Mouse (Mus musculus) WW6 (cell line): ENCODE measurements around the gene Vps13d.

ENCODE experiments used
- DNase-seq: peaks from one replicate; pipeline ENCODE4 v3.0.0-alpha.2; 2013; ENCODE audit warnings: low read depth, low spot score

Gene Vps13d

DNA sequence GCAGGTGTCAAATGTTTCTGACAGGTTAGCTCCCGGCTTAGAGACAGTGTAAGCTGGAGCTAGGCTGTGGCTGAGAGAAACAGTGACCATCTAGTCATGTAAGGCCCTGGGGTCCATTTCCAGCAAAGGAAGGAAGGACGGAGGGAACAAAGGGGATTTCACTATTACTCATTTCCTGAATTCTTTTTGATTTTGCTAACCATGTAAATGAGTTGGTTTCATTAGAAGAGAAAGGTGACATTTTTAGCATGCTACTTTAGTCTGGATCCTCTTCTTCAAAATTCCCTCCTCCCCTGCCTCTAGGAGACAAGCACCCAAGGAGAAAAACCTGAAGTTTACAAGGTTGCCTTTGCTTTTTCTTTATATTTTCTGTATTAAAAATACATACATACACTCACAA lies 214.7 kb downstream of the Vps13d start:
- no peak for DNase-seq

DNA sequence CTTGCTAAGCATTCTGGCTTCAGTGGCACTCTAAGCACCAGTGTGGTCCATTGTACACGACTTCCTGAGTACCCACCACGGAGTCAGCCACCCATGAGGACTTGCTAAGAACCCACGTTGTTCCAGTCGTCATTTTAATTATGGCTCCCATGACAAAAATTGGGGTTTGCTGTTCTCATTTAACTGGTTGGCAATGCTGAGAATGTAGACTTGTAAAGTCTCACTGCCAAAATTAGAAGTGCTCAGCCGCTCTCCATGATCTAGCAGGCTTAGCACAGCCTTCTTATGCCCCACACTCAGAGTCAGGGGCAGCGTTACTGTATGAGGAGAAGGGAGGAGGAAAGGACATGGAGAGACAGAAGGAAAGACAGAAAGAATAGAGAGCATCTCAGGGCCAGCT lies 216.8 kb downstream of the Vps13d start:
- no peak for DNase-seq

DNA sequence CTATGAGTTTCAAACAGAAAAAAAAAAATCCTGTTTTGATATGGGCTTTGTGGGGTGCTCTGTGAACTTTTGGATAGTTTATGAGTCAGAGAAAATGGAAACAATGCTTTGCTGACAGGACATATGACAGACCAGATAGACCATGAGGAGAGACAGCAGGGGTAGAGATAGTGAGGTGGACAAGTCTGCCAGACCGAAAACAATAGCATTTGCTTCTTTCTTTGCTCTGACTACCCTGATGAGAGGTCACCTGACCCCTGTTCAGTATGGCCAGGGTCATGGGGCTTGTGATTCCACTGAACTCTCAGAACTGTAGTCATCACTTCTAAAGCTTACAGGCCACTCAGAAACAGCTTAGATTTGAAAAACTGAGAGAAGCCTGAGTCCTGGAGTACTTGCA lies 217.7 kb downstream of the Vps13d start:
- no peak for DNase-seq

DNA sequence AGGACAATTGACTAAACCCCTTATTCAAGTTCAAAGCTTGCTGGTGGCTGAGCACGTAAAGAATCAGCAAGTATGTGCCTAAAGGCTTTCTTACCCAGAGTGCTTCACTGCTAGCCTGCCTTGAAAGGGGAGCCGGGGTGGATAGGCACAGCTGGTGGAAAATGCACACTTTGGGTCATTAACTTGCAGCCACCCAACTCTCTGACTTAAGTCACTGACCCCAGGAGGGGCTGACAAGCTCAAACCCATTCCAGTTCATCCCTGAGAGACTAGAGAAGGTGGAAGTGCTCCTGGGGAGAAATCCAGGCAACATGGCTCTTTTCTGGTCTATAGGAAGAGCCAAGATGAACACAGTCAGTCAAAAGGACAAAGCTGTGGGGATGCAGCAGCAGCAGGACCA lies 219.3 kb downstream of the Vps13d start:
- DNase-seq, result no peak

DNA sequence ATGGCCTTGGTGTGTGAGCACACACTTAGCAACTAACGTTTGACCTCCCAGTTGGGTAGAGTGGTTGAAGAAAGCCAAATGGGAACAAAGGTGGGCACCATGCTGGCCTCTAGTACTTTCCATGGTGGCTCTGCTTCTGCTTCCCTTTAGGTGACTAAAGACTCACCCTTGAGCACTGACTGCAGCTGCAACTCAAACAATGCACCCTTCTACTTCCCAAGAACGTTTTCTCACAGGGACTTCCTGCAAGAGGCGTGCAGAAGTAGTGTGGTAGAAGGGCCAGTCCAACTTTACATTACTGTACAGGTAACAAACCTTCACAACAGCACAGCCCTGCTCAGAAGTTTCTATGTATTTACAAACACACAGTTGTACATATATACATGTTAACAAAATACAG lies 220.3 kb downstream of the Vps13d start:
- no peak for DNase-seq

DNA sequence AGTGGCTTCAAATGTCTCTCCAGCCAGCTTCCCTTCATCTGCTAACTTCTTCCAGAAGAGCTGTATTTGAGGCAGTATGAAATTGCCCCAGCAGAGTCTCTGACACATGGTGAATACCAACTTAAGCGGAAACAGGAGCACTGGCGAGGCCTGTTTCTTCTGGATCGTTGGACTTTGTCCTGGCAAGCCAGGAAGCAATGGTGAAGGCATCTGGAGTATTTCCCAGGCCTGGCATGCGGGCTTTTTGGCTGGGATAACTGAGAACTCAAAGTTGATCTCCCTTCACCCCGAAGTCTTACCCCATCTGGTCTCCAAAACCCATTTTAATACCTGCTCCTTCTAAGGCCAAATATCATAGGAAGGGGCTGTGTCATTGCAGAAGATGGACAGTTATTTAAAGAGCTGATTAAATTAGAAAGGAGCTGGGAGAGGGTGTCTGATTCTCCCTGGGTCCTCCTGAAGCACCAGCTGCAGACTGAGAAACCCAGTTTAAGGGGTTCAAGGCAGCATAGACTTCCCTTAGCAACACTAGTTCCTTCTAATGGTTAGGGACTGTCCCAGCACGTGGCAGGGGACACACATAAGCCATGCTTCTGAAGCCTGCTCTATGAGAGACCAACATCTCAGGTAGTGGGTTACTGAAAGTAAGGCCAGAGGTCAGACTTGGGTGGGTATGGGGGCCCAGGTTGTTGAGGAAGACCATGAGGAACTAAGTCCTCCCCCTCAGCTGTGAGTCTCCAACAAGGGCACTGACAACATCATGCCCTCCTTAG lies 221.7 kb downstream of the Vps13d start:
- no peak for DNase-seq

DNA sequence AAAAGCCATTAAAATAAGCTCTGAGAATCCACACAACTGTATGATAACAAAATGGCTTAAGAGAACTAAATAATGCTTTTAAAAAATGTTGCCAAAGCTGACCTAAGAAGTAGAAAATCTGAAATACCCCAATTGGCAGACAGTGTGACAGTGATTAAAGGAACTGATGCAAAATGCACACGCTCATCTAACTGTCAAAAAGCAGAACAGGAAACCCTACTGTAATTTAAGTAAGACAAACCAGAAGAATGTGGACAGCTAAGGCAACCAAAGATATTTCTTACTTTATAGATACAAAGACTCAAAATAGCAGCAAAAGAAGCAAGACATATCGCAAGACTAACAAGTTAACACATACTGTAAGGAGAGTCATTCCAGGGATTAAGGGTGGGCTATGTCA lies 223.8 kb downstream of the Vps13d start:
- no peak for DNase-seq

DNA sequence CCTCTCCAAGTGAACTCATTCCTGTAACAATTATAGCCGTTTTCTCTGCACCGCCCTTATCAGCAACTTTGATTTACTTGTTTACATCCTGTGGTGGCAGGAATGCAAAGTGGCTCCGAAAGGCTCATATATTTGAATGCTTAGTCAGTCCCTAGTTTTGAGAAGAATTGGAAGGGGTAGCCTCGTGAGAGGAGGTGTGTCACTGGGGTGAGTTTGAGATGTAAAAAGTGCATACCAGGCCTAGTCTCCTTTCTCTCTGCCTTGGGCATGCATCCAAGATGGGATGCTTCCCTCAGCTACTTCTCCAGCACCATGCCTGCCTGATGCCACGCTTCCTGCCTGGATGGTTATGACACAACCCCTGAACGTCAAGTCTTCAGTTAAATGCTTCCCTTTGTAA lies 225.8 kb downstream of the Vps13d start:
- no peak for DNase-seq

DNA sequence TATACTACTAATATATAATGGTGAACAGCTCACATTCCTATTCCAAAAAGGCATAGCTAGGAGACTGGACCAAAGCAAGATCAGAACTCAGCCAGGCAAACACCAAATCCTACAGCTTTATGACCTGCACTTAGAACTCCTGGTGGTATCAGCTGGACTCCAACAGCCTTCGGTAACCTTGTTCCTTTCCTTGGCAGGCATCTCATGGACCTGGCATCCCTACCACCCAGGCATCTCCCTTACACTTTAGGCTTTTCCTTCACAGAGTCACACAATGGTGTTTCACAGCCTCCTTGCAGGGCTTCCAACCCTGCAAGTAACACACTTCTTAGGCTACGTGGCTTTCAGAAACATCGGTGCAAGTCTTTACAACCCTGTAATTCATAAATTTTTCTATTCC lies 226.4 kb downstream of the Vps13d start:
- no peak for DNase-seq

DNA sequence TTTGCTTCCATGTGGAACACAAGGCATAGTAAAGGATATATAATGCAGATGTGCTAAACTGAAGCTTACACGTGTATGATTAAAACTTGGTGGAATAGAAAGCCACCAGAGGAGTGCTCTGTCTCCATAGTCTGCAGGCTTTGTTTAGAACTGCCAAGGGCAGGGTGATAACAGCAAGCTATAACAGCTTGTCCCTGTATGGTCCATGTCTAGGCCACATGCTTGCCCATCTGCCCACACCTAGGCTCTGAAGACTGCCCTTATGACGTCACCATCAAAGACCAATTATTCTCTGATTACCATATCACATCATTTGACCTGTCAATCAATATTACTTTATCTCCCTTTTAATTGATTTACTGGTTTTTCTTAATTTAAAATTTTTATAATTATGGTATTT lies 229.6 kb downstream of the Vps13d start:
- no peak for DNase-seq

DNA sequence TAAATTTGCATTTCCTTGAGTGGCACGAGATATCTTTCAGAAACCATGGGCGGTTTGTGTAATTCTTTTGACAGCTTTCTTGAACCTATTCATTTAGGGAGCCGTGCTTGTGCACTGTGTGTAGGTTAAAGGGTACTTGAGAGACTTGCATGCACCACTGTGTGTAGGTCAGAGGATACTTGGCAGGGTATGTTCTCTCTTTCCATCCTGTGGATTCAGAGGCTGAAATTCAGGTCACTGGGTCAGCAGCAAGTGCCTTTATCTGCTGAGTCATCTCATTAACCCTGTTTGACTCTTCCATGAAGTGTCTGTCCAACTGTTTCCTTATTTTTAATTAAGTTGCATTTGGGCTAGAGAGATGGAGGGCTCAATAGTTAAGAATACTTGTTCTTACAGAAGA lies 233.1 kb downstream of the Vps13d start:
- no peak for DNase-seq

DNA sequence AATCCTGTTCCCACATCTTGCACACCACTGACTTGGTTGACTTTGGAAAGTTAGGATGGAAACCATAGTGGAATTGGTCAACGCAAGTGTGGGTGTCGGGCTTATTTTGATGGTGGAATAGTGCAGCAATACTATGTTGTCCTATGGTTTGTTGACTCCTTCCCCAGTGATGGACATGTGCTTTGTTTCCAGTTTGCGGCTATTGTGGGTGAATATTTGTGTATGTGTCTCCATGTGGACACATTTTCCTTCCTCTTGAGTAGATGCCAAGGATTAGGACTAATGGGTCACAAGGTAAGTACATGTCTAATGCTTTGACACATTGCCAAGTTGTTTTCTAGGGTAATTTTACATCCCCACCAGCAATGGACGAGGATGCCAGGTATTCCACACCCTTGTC lies 233.6 kb downstream of the Vps13d start:
- no peak for DNase-seq

DNA sequence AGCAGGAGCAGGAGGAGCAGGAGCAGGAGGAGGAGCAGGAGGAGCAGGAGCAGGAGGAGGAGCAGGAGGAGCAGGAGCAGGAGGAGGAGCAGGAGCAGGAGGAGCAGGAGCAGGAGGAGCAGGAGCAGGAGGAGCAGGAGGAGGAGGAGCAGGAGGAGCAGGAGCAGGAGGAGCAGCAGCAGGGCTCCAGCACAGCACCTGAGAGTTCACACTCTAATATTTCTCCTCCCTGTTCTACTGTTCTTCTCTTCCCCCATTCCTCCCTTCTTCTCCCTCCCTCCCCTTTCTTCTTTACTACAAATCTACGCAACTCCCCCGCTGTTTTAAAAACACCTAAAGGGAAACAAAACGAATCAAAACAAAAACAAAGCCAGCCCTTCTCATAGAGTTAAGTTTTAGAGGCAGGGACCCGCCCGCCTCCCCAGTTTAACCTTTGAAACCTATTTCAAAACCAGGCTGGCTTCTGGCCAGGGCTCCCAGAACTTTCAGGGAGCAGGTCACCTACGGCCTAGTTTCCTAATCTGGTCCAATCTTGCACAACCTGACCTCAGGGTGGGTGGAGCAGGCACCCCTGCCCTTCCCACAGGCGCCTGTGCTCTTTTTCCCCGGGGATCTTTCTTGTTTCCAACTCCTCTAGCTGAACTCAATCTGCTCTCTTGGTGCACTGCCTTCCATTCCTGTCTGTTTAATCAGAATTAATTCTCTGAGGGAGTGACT lies 234.5 kb downstream of the Vps13d start:
- no peak for DNase-seq

DNA sequence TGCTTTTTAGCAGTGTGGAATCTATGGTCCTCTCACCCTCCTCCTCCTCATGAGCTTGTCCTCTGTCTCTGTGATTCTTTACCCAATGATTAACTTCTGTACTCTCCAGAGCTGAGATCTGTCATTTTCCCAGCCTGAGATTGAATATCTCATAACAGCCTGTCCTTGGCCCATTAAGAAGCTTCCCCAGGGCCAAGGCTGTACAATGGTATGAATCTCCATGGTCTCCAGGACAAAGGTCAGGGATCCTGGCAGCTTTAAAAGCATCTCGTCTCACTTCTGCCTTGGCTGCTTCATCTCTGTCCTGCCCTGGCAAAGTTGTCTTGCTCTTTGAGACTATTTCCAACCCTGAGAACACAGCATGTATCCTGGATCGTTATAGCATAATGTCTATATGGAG lies 237.1 kb downstream of the Vps13d start:
- DNase-seq, result no peak

DNA sequence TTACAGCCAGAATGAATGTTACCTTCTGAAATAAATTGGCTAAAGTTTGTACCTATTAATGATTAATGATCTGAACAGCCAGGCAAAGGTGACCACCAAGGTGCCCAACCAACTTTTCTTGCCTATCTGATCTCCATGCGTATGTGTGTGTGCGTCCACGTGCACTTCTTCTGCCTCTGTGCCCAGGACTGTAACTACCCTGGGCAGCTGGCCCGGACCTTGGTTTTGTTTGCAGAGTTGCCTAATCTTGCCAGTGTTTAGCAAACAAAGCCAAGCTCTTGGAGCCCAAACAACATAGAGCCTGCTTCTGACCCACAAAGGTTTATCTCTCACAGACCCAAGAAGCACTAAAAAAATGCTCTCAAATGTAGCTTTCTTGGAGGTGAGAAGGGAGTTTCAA lies 237.6 kb downstream of the Vps13d start:
- DNase-seq, result no peak

DNA sequence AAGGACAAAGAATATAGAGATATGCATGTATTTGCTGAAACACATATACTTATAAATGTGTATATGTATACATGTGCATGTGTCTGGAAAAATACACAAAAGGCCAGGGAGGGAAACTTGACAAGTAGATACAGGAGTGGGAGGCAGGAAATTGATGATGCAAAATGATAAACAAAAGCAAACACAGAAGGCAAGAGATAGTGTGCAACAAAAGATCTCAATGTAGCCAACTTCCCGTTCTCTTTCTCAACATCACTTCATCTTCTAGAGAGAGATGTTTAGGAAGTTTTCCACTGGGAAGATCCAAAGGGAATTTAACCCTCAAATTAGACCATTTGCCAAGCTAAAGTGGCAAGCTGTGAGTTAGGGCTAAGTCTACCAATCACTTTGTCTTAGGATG lies 238.5 kb downstream of the Vps13d start:
- no peak for DNase-seq

DNA sequence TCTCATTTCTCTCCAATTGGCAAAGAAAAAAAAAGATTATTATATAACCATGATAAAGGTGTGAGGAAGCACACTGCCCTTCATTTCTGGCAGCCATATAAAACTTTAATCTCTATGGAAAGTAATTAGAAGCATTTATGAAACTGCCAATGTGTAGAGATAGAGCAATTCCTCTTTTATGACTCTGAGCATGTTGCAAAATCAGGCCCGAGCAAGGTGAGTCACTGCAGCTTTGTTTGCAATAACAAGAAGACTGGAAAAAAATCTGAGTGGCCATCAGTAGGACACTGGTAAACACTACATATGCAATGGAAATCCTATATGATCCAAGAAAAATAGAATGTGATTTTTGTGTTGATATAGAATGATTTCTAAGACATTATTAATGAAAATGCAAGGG lies 238.9 kb downstream of the Vps13d start:
- no peak for DNase-seq

DNA sequence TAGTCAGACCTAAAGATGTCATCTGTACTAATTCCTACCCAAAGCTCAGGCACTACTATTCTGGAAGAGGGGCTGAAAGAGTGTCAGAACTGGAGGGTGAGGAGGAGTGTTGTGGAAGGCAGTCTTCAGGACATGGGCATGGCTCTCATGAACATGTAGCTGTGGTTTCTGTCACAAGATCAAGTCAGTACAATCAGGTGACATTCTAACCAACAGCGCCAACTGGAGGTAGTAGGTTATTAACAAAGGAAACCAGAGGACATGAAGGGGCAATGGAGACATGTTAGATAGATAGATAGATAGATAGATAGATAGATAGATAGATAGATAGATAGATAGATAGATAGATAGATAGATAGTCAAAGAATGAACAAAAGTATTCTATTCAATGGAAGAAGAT lies 241.4 kb downstream of the Vps13d start:
- DNase-seq, result no peak

DNA sequence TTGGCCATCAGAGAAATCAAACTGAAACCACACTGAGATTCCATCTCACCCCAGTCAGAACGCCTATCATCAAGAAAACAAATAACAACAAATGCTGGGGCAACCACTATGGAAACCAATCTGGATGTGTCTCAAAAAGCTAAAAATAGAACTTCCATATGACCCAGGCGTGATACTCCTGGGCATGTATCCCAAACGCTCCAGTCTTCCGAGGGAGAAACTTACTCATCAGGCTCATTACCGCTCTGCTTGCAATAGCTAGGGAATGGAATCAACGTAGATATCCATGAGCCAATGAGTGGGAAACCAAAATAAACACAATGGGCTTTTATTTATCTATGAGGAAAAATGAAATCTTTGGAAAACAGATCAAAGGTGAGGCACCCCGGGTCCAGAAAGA lies 242.9 kb downstream of the Vps13d start:
- no peak for DNase-seq

DNA sequence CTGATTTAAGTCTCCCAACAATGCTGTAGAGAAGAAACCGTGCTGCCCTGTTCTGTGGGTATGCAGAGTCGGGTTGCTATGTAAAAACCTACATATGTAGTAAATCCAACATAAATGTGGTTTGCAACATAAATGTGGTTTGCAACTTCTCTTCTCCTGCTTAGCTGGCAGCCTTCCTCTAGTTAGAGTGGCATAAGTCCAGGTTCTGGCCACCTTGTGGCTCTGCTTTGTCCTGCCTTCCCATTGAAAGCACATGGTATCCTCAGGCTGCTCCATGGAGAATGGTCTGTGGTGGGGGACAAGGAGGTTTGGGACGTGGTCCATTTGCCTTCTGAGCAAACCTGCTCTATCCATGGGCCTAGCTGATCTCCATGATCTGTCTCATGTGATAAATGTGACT lies 243.9 kb downstream of the Vps13d start:
- DNase-seq, result no peak

DNA sequence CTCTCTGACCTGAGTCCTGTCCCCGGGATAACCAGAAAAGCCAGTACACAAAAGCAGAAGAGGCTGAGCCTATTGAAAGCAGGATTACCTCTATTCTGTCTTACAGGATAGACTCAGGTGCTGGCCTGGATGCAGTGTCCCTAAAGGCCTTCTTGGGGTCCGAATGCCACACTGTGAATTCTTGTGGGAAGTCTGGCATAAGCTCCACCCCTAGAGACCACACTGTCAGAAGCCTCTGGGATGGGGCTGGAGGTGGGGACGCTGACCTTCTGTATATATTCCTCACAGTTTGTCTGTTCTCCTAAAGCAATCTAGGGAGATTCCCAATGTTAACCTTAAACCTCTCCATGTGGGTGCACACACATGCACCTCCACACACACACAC lies 244.5 kb downstream of the Vps13d start:
- no peak for DNase-seq

DNA sequence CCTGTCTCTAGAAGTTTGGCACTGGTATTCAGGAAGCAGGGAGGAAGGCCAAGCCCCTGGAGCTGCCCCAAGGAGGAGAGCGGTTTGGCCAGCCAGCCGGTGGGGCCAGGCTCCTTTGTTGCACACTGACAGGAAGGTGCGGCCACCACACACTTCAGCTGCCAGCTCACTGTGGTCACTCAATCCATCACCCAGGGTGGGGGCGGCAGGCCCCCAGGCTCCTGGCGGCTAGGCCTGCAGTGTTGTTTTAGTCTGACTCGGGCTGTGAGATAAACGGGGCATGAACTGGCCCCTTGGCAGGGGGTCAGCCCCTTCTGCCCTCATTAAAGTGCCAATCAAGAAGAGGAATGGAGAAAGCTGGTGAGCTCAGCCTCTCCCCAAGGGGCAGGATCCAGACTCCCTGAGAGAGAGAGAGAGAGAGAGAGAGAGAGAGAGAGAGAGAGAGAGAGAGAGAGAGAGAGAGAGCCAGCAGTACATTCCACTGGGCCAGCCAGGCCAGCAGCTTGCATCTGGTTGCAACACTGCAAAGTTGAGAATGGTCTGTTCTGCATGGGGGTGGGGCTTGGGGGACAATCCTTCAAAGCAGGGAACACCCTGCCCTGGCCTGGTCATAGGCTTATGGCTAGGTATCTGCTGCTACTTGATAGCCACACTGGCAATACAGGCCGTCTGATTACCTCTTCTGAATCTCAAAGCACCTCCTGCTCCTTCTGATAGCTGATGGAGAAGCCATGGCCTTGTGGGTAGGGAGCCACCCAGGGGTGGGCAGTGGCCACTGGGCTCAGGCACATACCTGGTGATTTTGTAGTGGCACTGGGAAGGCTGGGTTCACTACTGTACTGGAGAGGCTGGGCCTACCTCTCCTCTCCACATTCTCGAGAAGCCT lies 245.1 kb downstream of the Vps13d start:
- DNase-seq, result no peak
